Mouse (Mus musculus): ENCODE measurements around the gene Pcgf5.

The Pcgf5 gene

DNA sequence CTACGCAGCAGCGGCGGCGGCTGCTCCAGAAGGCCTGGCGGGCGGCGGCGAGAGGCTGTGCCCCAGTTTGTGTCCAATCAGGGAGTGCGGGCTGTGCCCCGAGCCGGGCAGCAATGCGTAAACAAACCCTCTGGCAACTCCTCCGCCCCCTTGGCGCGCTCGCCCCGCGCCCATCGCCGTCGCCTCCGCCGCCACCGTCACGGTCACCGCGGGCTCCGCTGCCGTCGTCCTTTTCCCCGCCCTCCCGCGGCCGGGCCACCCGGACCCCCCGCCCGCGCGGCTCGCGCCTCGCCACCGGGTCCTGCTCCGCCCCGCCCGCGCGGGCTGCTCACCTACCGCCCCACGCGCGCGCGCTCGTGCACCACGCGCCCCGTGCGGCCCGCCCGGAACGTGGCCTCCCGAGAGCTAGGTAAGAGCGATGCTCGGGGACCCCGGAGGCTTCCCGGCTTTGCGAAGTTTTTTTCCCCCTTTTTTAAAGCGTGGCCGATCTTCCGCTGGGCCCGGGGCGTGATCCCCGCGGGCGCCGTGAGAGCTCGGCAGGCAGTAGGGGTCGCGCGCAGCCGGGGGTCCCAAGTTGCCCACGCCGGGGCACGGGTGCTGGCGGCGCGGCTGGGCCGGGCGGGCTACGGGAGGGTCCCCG lies at the start of gene Pcgf5:
Gene Pcgf5 (plus strand): TSS at position 149 of the 640 bp plus-strand sequence.
- peak; percentile 58 for DNase-seq (ENCODE audit: low spot score)

DNA sequence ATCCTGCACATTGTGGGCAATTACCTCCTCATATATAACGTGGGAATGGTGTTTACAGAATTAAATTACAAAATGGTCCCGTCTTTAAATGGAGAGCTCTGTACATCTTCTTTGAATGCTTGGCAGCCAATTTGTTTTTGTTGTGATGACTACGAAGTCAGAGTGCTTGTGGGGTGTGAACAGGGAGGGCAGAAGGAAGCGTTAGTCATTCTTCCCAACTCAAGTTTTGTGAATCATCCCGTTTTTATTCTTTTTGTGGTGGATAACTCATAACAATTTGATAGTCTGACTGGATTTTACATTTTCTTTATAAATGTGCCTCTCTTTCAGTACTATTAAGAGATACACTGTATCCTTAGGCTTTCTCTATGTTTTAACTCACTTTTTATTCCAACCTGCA lies 42.6 kb upstream of the Pcgf5 start:
- DNase-seq (ENCODE audit: low spot score), result no peak

DNA sequence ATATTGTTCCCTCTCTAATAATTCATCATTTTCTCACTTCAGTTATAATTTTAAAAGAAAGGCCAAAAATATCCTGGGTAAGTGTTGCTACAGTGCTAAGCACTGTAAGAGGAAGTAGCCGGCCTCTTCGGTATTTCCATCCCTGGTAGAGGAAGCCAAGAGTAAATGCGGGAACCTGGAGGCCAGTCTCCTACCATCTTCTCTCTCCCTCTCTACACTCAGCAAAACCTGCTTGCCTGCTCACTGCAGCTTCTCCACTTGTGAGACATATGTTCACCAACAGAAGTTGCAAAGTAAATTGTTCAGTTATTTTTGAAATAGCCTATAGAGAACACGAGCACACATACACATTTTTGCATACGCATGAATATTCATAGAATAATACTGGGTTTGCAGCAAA lies 34.1 kb upstream of the Pcgf5 start:
- no peak for DNase-seq (ENCODE audit: low spot score)

DNA sequence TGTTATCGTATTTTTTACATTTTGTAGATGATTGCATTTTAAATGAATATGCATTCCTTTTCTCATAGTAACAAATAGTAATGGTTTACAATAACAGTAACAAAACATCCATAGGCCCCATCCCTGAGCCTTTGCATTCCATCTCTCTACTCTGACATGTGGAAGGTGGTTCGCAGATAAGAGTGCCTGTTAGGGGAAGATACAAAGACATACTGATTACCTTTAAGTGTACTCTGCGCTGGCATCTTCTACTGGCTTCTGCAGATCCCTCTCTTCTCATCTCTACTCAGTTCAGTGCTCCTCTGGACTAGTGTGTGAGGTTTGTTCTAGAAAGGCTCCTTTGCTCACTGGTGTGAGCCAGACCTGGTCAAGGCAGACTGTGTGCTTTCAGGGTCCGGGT lies 28.4 kb upstream of the Pcgf5 start:
- no peak for DNase-seq (ENCODE audit: low spot score)

DNA sequence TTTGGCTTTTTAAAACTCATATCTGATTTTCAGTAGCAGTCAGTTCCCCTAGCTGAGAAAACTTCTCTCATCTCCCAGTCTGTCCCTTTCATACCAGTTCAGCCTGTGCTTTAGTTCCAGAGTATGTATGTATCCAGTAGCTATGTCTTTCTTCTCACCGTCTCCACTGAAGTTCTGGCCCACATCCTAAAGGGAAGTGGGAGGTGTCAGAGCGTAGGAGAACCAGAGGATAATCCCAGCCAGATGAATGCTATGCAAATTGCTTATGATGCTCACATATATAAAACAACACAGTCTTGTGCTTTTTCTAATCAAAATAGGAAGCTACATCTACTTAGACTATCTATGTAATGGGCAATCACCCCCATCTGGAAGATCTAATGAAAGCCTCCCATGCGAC lies 27.0 kb upstream of the Pcgf5 start:
- DNase-seq (ENCODE audit: low spot score), result no peak

DNA sequence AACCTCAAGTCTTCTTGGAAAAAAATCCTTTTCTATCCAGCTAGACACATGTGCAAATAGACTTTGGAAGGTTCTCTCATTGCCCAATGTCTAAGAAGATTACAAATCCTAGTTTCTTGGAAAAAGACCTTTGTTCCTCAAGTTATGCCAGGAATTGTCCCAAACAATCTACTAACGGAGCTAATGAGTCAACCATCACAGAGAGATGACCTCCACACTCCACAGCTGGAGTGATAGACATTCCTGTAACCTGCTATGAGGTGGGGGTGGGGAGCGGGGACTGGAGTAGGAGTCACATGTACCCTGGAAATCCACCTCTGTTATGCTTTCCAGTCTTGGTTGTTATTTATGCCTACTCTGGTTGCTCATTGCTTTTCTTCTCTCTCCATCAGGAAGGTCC lies 24.8 kb upstream of the Pcgf5 start:
- no peak for DNase-seq (ENCODE audit: low spot score)

DNA sequence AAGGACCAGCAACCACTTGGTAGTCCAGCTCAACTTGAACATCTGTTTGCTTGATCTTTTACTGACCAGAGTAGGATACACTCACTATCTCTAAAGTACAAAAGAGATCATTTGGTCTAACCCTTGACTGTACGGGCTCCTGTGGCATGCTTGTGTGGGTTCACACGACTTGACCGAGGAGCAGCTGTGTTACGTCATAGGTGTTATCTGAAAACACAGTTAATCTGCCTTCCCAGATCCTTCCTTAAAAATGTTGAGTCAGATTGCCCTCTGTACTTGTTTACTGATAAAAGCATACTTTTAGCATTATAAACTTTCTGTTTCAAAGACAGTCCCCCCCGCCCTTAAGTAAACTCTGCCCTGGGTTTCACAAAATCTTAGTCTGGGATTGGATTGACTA lies 19.4 kb upstream of the Pcgf5 start:
- no peak for DNase-seq (ENCODE audit: low spot score)

DNA sequence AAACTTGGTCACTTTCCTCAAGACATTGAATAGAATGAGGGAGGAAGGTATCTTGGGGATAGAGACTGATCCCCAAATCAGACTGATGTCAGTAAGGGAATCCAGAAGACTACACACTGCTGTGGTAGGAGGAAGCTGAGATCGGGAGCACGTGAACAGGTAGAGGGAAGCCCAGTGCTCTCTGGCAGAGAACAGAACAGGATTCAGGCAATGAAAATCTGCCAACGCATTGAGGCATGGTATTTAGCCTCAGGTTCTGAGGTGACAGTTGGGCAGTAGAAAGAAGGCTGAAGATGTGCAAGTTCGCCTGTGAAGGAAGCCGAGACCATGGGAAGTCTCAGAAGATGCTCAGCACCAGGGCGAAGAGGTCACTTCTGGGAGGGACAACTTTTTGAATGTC lies 733 bp upstream of the Pcgf5 start:
- no peak for DNase-seq (ENCODE audit: low spot score)

DNA sequence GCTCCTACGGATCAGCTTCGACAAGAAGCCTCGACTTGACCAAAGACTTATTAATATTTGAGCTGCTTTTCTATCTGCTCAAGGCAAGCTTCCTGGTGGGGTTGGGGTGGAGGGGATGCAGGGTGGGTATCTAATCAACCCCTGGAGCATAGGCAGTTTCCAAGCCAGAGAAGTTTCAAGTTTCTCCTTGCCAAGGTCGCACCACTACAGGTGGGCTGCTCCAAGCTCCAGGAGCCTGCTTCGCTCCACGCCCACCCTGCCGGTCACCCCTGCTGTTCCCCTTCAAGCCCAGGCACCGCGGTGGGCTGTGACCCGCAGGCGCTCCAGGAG lies 313 bp upstream of the Pcgf5 start:
- no peak for DNase-seq (ENCODE audit: low spot score)

DNA sequence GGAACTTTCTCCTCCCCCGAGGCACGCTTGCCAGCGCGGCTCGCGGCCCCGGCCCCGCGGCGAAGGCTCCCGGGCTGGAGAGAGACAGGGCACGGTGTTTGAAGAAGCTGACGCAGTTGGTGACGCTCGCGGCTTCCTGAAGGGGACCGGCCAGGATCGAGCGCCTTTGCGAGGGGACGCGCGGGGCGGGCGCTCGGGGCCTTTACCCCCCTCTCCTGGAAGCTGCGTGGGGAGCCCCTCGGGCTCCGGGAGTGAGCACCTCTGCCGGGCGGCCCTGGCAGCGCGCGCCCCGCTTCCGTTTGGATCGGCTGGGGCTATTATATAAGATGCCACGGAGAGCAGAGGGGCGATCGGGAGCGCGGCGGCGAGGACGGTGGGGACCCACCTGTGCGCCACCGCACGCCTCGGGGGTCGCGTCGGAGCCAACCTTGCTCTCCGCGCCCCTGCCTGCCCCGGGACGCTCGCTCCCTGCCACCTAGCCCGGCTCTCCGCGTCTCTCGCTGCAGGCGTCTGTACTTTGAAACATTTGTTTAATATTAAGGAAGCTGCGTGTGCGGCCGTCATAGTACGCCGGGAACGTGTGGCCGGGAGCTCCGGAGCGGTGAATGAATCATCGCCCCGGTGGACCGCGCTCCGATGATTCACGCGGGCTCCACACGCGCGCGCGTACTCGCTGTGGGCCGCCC lies 835 bp downstream of the Pcgf5 start:
- peak; percentile 57 for DNase-seq (ENCODE audit: low spot score)

DNA sequence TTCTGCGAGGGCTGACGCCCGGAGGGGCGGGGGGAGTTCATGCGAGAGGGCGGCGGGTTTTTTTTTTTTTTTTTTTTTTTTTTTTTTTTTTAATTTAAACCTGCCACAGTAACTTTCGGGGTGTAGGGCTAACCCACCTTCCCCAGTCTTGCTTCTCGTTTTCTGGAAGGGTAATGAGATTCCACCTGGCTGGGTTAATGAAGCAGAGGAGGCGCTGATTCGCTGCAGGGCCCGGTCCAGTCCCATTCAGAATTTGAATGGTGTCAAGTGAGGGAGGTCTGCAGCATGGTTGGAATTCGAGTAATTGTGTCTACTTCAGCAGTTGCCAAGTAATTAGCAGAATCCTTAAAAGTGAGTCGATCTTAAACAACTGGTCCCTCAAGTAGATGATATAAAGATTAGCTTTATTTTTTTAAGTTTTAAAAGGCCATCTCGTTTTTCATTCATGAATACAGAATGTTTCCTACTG lies 1.4 kb downstream of the Pcgf5 start:
- DNase-seq (ENCODE audit: low spot score), result no peak

DNA sequence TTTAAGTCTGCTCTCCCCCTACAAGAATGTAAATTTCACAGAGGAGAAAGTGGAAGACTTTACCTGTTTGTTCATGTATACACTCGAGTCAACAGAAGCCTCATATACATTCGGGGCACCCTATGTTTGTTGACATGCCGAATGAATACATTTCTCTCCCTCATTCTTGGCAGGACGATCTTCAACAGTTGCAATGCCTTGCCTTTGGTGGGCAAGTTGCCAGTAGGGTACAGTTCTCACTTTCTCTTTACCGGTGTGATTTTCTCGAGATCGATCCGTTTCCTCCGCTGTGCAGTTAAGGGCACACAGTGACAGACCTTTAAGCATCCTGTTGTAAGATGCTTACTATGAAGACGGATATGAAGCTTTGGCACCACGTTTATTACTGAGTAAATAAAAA lies 2.1 kb downstream of the Pcgf5 start:
- DNase-seq (ENCODE audit: low spot score), result no peak

DNA sequence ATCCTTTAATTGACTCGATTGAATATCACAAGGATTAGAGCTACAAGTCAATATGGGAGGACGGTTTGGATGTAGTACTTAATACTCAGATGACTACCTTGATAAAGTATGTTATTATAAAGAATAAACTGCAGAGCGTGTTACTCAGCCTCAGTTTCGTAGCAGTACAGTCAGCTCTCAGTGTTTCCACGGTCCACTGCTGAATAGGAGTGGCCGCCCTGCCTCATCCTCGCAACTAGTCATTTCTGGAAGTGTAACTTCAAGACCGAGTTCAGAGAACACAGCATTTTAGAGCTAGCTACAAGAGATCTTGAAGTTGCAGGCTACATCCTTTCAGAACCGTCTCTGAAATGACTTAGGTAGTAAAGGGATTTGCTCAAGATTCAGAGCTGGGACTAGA lies 2.8 kb downstream of the Pcgf5 start:
- DNase-seq (ENCODE audit: low spot score), result no peak

DNA sequence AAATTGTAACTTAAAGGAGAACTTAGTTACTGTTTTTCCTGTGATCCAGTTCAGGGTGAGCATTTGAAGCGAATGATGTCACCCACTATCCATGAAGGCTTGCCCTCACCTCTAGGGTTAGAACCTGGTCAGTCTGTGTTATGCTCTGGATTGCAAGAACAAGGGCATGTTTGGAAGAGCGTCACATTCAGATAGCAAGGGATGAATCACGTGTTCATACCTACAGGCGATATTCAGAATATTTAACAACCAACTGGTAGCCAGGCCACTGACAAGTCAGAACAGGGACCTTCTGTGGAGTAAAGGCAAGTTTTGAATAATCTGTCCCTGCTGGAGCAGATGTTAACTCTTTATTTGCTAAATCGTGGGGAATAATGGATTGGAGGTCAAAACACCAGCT lies 14.4 kb downstream of the Pcgf5 start:
- no peak for DNase-seq (ENCODE audit: low spot score)

DNA sequence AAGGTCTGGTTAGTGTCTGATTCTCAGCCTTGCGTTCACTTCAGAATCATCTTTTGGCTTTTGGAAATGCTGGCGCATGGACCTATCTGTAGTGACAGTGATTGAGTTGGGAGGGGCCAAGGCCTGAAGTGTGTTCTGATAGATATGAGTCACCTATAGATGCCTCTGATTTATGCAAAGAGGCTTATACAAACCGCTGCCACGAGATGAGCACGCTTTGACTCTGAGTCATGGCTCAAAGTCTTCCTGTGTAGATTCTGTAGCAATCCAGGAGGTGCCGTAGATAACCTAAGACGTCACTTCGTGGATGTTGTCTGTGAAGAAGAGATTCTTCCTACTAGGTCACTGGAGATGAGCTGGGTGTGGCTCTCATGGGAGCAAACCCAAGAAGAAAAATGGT lies 16.6 kb downstream of the Pcgf5 start:
- no peak for DNase-seq (ENCODE audit: low spot score)

DNA sequence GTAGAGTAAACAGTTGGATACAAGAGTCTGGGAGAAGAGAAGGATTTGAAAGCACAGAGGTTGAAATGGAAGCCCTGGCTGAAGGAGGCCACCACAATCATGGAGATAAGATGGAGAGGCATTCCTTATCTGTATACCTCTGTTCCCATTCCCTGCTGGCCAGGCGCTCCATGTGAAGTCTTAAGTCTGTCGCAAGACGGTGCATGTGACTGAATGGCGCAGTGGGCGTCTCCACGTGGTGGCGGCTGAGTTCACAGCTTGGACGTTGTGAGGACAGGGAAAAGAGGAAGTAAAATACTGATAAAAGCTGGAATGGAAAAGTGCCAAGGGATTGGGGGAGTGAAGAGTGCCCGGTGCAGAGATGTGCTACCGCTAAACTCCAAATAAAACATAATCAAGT lies 23.4 kb downstream of the Pcgf5 start:
- DNase-seq (ENCODE audit: low spot score), result no peak

DNA sequence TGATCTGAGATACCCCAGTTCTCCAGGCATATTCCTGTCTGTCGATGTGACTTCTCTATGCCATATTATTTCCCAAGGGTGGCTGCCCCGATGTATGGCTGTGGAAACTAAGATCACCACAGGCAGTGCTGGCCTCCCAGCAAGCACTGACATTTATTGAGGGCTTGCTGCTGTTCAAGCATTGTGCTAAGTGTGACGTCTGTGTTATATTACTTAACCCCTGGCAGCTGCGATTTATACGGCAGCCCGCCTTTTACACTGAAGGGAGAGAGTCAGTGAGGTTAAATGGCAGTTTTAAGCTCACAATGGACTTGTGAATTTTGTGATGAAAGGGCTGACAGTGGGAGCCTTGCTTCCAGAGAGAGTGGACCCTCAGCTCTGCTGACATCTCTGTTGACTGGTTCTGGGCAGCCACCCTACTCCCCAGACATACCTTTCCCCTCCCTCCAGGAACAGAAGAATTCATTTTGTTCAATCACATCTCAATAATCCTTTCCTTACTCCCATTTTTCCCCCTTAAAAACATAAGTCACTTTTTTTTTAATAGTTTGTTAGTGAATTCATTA lies 25.0 kb downstream of the Pcgf5 start:
- no peak for DNase-seq (ENCODE audit: low spot score)

DNA sequence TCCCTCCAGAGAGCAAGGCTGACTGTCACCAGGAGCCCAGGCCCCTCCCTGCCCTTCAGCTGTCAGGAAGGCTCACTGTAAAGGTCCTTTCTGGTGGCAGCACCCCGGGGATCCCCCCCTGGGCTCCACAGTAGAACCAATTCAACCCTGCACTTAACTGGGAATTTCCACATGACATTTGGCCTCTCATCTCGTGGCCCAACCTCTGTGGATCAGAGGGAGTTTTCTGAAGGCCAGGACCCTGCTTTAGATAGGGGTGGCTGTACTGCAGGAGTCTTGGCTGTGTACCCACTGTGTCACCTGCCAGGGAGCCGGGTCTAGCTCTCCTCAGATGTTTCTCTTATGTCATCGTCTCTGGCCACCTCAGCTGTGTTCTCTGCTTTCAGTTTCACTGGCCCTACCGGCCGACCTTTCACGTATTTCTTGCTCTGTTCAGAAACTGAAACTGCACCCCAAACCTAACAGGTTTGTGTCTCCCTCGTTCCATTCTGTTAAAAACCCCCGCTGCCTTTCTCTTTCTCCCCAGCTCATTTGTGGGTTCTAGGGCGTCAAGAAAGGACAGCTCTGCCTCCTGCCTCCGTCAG lies 27.2 kb downstream of the Pcgf5 start:
- DNase-seq (ENCODE audit: low spot score), result no peak

DNA sequence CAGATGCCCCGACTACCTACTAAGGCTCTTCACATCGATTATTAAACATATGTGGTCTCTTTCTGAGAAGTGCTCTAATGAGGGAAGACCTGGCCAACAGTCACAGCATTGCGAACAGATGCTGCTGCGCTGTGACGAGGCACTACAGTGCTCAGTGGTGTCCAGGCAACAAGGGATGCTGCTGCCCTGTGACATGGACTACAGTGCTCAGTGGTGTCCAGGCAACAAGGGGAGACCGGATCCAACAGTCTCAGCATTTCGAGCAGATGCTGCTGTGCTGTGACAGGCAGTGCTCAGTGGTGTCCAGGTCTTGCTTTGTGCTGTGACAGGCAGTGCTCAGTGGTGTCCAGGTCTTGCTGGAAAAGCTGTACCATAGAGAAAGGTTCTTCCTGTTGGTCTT lies 29.6 kb downstream of the Pcgf5 start:
- no peak for DNase-seq (ENCODE audit: low spot score)

DNA sequence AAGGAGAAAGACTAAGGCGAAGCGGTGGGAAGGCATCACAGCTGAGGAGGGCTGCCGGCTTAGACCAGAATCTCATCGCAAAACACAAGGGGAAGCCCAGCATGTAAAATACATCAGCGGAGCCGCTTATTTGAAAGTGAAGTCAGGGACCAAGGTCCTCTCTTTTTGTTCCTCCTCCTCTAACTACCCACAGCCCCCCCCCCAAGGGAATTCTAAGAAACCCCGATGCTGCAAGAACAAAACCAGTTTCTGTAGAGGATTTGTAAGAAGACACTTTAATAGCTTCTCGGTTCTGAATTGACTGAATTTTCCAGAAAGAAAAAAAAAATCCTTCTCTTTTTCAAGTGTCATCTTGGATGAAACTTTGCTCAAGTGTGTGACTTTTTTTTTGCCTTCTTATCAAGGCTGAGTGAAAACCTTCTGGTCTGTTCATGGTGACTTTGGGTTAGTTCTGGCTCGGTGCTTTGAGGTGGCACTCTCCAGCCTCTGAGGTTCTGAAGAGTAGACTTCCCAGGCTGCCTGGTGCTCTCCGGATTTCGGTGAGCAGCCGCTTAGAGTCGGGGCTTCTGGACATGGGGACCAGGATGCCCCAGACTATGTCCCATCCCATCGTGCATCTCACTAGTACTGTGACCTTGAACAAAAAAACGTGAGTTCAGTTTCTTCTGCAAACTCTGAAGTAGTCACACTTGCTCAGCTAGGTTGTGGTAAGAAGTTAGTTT lies 30.6 kb downstream of the Pcgf5 start:
- no peak for DNase-seq (ENCODE audit: low spot score)

DNA sequence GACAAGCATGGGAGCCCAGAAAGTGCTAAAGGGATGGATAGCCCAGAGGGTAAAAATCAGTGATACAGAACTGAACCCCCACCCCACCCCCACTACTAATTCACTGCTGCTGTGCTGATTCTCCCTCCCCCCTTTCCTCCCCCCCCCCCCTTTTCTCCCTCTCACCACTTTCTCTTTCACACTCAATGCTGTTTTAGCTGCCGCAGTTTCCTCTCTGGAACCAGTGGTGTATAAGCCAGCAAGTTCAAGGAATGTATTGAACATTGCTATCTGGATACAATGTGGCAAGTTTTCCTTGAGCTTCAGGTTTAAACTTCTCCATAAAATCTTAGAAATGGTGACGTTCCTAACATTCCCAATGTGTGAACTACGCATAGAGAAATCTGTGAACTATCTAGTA lies 34.8 kb downstream of the Pcgf5 start:
- no peak for DNase-seq (ENCODE audit: low spot score)

DNA sequence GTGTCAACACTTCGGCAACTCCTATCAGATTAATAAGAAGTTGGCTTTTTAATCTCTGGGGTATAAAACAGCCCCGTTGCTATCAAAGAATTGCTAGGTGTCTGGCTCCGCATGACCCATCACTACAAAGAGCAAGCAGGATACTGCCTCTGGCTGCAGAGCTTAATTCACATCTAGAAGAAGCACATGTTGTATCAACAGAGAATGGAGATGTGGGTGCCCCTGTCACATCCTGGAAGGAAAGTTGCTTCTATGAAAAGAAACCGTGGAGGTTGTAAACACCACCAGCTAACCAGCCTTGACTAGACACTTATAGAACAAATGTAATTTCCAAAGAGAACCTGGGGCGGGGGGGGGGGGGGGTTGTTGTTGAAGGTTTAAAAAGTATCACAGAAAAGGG lies 35.9 kb downstream of the Pcgf5 start:
- no peak for DNase-seq (ENCODE audit: low spot score)

DNA sequence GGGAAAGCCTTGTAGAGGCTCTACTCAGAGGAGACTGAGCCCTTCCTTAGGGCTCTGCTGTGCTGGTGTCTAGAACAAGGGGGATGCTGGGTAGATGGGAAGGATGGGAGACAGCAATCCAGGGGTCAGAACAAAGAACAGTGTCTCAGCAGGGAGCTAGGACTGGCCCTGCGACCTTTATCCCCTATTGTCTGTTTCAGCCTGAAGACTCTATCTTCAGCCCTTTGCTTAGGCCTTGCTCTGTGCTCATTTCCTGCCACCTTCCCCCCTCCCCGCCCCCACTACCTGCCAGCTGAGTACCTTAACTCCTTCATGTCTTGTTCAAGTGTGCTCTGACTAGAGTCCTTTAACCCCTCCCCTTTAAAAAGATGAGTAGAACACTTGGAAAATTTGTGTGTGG lies 36.3 kb downstream of the Pcgf5 start:
- no peak for DNase-seq (ENCODE audit: low spot score)

All from testis, postnatal 10 days (tissue).